8 mouse cellular contexts compared by ENCODE assay signal in the genomic region with DNA sequence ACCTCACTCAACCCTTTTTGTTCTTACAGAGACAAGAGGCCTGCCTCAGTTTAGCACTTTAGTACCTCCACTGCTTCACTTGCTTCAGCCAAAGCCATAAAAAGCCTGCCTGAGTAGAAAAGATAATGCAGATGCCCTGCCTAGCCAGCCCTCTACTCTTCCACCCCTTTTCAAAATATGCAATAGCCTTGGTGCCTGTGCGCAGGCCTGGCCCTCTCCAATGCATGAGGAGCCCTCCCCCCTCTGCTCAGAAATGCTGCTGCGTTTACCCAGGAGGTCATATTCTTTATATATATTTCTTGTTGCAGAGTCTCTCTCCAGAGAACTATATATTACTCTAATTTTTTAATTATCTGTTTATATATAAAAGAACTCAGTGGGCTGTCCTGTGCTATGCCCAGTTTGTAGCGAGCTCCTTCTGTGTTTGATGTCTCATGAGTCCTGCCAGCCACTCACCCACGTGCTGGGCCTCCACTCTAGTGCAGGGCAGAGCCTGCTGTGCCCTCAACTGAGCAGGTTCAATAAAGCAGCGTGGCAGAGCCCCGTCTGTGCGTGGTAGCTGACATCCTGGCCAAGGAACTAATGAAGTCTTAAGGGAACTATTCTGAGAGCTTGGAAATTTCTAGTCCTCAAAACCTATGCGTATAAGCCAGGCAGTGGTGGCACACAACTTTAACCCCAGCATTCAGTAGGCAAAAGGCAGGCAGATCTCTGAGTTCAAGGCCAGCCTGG. TPM values are rescaled to one million over a fixed set of nuclear protein-coding genes. Genes with fewer than 3 reads are reported as not detected.
DNase-seq lines count a peak whose midpoint lies in the region; ATAC-seq lines count a peak whose summit lies in the region.

No protein-coding gene starts in this region.

- no peak overlapping the region for H3K4me3 ChIP-seq in heart, embryonic 15.5 days
- H3K4me3 ChIP-seq in hindbrain, embryonic 13.5 days: no peak overlapping the region
- no peak overlapping the region for H3K4me3 ChIP-seq in midbrain, embryonic 14.5 days (replicated peaks; ENCODE audit: low read depth, low read length)

- H3K9ac ChIP-seq in heart, embryonic 15.5 days: peak overlapping the region; percentile 33; the same call in 1 of the 2 replicates
- peak overlapping the region; percentile 53; the same call in 1 of the 2 replicates for H3K9ac ChIP-seq in hindbrain, embryonic 13.5 days
- peak overlapping the region; percentile 23; the same call in 1 of the 2 replicates for H3K9ac ChIP-seq in midbrain, embryonic 14.5 days (replicated peaks; ENCODE audit: low read length)

- no peak for DNase-seq in heart, adult 18-20 months
- DNase-seq in cerebellum, postnatal 10 days: peak; percentile 52 to 62
- no peak for DNase-seq in midbrain, embryonic 14.5 days
- DNase-seq in adrenal gland, adult 18-20 months (ENCODE audit: low spot score in 2 of 2): no peak
- no peak for DNase-seq in yolk sac, embryonic 10.5 days (ENCODE audit: low spot score)
- DNase-seq in urinary bladder, postnatal 4 days (ENCODE audit: low spot score in 2 of 2): no peak

- H3K36me3 ChIP-seq in heart, embryonic 15.5 days: 0 out of 2 replicates have a peak, but pooled peaks cover 4% of the 10 kb centered on the region
- peaks cover 51% of the 10 kb centered on the region for H3K36me3 ChIP-seq in hindbrain, embryonic 13.5 days
- H3K36me3 ChIP-seq in midbrain, embryonic 14.5 days (ENCODE audit: control insufficient read depth, insufficient read depth, low read length): peaks cover 16% of the 10 kb centered on the region

- peaks cover 52% of the 10 kb centered on the region for H3K4me1 ChIP-seq in heart, embryonic 15.5 days (replicated peaks)
- H3K4me1 ChIP-seq in hindbrain, embryonic 13.5 days (replicated peaks): peaks cover 32% of the 10 kb centered on the region
- H3K4me1 ChIP-seq in midbrain, embryonic 14.5 days (ENCODE audit: control insufficient read depth, insufficient read depth, low read length): peaks cover 15% of the 10 kb centered on the region; the same call in 1 of the 2 replicates

- WGBS in heart, embryonic 15.5 days: 47% methylated on average over 8 of the region's 8 CpGs
- 37% methylated on average over 8 of the region's 8 CpGs for WGBS in hindbrain, embryonic 13.5 days
- 33% methylated on average over 8 of the region's 8 CpGs for WGBS in midbrain, embryonic 14.5 days

- no peak for ATAC-seq in heart, embryonic 15.5 days (replicated peaks; ENCODE audit: insufficient number of reproducible peaks, insufficient read depth, low FRiP score, low read depth)
- 0 out of 2 replicates have a peak, but pooled peaks have one; percentile 44 for ATAC-seq in hindbrain, embryonic 13.5 days (ENCODE audit: low FRiP score)
- no peak for ATAC-seq in midbrain, embryonic 14.5 days (ENCODE audit: low FRiP score, low TSS enrichment)

- peak overlapping the region; percentile 80 for H3K27ac ChIP-seq in heart, embryonic 15.5 days
- H3K27ac ChIP-seq in hindbrain, embryonic 13.5 days: peak overlapping the region; percentile 83
- peak overlapping the region; percentile 75 for H3K27ac ChIP-seq in midbrain, embryonic 14.5 days (replicated peaks; ENCODE audit: low read depth, low read length)

- no peaks in the 10 kb centered on the region for H3K9me3 ChIP-seq in heart, embryonic 15.5 days (replicated peaks)
- no peaks in the 10 kb centered on the region for H3K9me3 ChIP-seq in hindbrain, embryonic 13.5 days
- H3K9me3 ChIP-seq in midbrain, embryonic 14.5 days (ENCODE audit: control insufficient read depth, low read length): no peaks in the 10 kb centered on the region

- H3K27me3 ChIP-seq in heart, embryonic 15.5 days: no peaks in the 10 kb centered on the region
- H3K27me3 ChIP-seq in hindbrain, embryonic 13.5 days: no peaks in the 10 kb centered on the region
- no peaks in the 10 kb centered on the region for H3K27me3 ChIP-seq in midbrain, embryonic 14.5 days (ENCODE audit: control insufficient read depth, insufficient read depth, low read length)

- no peak overlapping the region for H3K4me2 ChIP-seq in heart, embryonic 15.5 days
- no peak overlapping the region for H3K4me2 ChIP-seq in hindbrain, embryonic 13.5 days
- no peak overlapping the region for H3K4me2 ChIP-seq in midbrain, embryonic 14.5 days (ENCODE audit: low read length)

RNA-seq across cellular contexts. Expression of a gene that starts 15.1 kb away (rescaled TPM):
- 0.28 and 0.38 TPM in 2 replicates for polyA plus RNA-seq in heart, embryonic 15.5 days (2015; fragmentation: Nextera tagmentation; extraction: Ambion mirVana)
- not detected for total RNA-seq in heart, adult 18-20 months (2021)
- 0.13 and 0.18 TPM in 2 replicates for polyA plus RNA-seq in hindbrain, embryonic 13.5 days (2015; fragmentation: Nextera tagmentation; extraction: Ambion mirVana)
- 0.16 TPM in 1 of 2 replicates, not detected in the other for polyA plus RNA-seq in midbrain, embryonic 14.5 days (2014; fragmentation: Nextera tagmentation; extraction: Ambion mirVana)
- total RNA-seq in adrenal gland, adult 18-20 months (2021): under 1 TPM in 1 of 2 experiments, not detected in 1; 0.51 TPM

RNA-seq across cellular contexts. Expression of a gene that starts 19.2 kb away (rescaled TPM):
- polyA plus RNA-seq in heart, embryonic 15.5 days (2015; fragmentation: Nextera tagmentation; extraction: Ambion mirVana): 10.5 and 13.6 TPM in 2 replicates
- 10 to 100 TPM; 12.6 to 12.8 TPM for total RNA-seq in heart, adult 18-20 months (2021)
- 8.7 and 10.2 TPM in 2 replicates for polyA plus RNA-seq in hindbrain, embryonic 13.5 days (2015; fragmentation: Nextera tagmentation; extraction: Ambion mirVana)
- polyA plus RNA-seq in midbrain, embryonic 14.5 days (2014; fragmentation: Nextera tagmentation; extraction: Ambion mirVana): 8.2 and 8.4 TPM in 2 replicates
- total RNA-seq in adrenal gland, adult 18-20 months (2021): 10 to 100 TPM; 24.3 to 25.6 TPM

RNA-seq across cellular contexts. Expression of a gene that starts 20.0 kb away (rescaled TPM):
- polyA plus RNA-seq in heart, embryonic 15.5 days (2015; fragmentation: Nextera tagmentation; extraction: Ambion mirVana): 0.50 and 0.85 TPM in 2 replicates
- 1 to 10 TPM; 1.1 to 1.9 TPM for total RNA-seq in heart, adult 18-20 months (2021)
- polyA plus RNA-seq in hindbrain, embryonic 13.5 days (2015; fragmentation: Nextera tagmentation; extraction: Ambion mirVana): 2.6 and 2.8 TPM in 2 replicates
- 2.3 and 2.8 TPM in 2 replicates for polyA plus RNA-seq in midbrain, embryonic 14.5 days (2014; fragmentation: Nextera tagmentation; extraction: Ambion mirVana)
- 1 to 10 TPM; 6.4 to 7.3 TPM for total RNA-seq in adrenal gland, adult 18-20 months (2021)

RNA-seq across cellular contexts. Expression of a gene that starts 34.6 kb away (rescaled TPM):
- polyA plus RNA-seq in heart, embryonic 15.5 days (2015; fragmentation: Nextera tagmentation; extraction: Ambion mirVana): 2.7 and 3.4 TPM in 2 replicates
- total RNA-seq in heart, adult 18-20 months (2021): 1 to 10 TPM; 2.3 to 3.7 TPM
- 34.6 and 38.2 TPM in 2 replicates for polyA plus RNA-seq in hindbrain, embryonic 13.5 days (2015; fragmentation: Nextera tagmentation; extraction: Ambion mirVana)
- polyA plus RNA-seq in midbrain, embryonic 14.5 days (2014; fragmentation: Nextera tagmentation; extraction: Ambion mirVana): 42.2 and 56.0 TPM in 2 replicates
- 1 to 10 TPM; 5.9 to 6.4 TPM for total RNA-seq in adrenal gland, adult 18-20 months (2021)

RNA-seq across cellular contexts. Expression of a gene that starts 35.9 kb away (rescaled TPM):
- polyA plus RNA-seq in heart, embryonic 15.5 days (2015; fragmentation: Nextera tagmentation; extraction: Ambion mirVana): 13.3 and 15.0 TPM in 2 replicates
- 10 to 100 TPM; 29.8 to 36.4 TPM for total RNA-seq in heart, adult 18-20 months (2021)
- polyA plus RNA-seq in hindbrain, embryonic 13.5 days (2015; fragmentation: Nextera tagmentation; extraction: Ambion mirVana): 20.4 and 20.7 TPM in 2 replicates
- 25.1 and 25.6 TPM in 2 replicates for polyA plus RNA-seq in midbrain, embryonic 14.5 days (2014; fragmentation: Nextera tagmentation; extraction: Ambion mirVana)
- 10 to 100 TPM; 29.5 to 35.6 TPM for total RNA-seq in adrenal gland, adult 18-20 months (2021)

Comparison
In these comparisons a context has a peak if more than half of its experiments do, and no peak if none do; other contexts are left out.
1. DNase-seq: peak in cerebellum, postnatal 10 days (2 of 2); none in heart, adult 18-20 months (0 of 2), midbrain, embryonic 14.5 days (single experiment), adrenal gland, adult 18-20 months (0 of 2), yolk sac, embryonic 10.5 days (single experiment) and urinary bladder, postnatal 4 days (0 of 2).
2. Peak in every context shown above with its lines, with median percentiles within 50 percentile points of each other: H3K27ac ChIP-seq and H3K9ac ChIP-seq.